Mouse (Mus musculus) heart, adult 11 months (tissue): ENCODE results near the gene Ilf3.

Source experiments
- DNase-seq: peaks from one replicate; pipeline ENCODE4 v3.0.0; 2022

Gene Ilf3

DNA sequence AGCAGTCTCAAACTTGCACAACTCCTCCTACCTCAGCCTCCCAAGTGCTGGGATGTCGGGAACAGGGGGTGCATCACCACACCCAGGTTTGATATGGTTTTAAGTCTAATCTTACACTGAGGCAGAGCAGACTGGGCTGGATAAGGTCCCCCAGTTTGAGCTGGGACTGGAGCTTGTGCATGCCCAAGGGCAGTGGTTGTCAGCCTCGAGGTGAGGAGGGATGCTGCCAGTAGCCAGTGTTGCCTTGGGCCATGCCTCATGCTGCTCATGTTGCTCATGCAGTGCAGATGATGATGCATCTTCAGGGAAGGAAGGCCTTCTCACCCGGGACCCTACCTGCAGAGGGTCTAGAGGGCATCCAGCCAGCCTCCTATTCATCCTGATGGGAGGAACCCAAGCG is 37.9 kb downstream of the Ilf3 start:
- DNase-seq: no peak

DNA sequence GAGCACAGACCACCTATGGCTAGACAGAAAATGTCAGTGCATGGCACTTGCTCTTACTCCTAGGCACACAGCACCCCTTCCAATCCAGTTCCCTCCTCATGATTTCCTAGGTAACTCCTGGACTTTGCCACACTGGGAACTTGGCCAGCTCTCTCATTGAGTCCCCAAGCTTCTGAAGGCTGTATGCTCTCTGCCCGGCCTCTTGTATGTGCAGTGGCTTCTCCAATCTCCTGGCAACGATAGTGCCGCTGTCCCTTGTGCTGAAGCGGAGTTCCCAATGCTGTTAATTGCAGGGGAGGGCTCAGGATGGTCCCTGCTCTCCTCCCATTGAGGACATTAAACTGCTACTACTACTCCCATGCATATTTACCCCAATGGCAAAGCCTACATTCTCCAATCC is 40.3 kb downstream of the Ilf3 start:
- no peak for DNase-seq

DNA sequence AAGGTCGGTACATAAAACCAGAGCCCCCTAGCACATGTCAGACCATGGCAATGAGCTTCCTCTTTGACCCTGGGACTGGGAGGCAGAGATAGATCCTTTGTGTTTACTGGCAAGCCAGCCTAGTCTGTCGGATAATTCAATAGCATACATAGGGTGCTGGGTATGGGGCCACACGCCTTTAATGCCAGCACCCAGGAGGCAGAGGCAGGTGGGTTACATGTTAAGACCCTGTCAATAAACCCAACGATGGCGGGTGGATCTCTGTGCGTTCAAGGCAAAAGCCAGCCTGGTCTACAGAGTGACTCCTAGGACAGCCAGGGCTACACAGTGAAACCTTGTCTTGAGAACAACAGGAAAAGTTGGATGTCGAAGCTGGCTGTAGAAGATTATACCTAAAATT is 41.0 kb downstream of the Ilf3 start:
- DNase-seq: no peak

DNA sequence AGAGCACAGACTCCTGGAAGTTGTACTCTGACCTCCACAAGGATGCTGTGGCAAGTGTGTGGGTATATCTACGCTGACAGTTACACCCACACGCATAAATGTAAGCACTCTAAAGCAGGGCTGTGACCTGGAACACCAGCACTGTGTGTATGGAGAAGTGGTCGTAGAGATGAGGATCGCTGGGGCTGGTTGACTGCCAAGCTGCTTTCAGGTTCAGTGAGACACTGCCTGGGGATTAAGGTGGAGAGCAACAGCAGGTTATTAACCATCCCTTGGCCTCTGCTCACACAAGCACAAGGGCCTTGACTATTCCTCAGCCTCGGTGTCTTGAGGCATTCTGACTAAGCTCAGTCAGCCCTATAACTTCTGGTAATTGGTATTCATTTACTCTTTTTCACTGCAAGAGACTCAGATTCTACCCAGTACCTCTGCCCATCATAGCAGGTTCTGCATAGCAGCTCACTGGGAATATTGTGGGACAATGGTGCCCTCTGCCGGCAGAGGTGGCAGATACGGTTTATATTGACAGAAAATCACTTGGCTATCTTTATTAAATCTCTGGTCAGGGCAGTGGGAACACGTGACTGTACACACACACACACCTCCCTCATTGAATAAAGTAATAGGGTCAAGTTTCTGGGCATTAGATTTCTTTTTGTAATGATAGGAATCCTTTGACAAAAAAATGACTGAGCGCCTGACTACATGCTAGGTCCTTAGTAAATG is 42.1 kb downstream of the Ilf3 start:
- peak; percentile 95 for DNase-seq

DNA sequence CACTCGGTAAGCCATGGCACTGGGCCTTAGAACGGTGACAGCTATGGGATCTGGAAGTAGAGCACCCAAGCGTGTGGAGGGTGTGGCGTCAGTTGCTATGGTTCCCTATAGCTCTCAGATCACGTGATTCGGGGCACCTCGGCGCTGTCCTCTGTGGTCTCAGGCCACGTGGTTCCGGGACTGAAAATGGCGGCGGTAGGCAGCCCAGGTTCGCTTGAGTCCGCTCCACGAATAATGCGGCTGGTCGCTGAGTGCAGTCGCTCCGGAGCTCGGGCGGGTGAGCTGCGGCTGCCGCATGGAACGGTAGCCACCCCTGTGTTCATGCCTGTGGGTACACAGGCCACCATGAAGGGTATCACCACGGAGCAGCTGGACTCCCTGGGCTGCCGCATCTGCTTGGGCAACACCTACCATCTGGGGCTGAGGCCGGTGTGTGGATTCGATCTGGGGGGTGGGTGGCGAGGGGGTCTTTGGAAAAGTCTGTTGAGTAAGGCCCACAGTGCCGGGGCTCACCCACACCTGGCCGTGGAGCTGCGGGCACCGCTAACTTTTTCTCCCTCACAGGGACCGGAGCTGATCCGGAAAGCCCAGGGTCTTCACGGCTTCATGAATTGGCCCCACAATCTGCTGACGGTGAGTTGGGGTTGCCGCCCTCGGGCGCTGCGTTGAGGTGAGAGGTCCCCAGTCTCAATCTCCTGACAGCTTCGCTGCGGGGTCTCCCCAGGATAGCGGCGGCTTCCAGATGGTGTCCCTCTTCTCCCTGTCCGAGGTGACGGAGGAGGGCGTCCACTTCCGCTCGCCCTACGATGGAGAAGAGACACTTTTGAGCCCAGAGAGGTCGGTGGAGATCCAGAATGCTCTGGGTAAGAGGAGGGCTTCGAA is 44.2 kb downstream of the Ilf3 start, which contains the start of gene Qtrt1:
Gene Qtrt1 (plus strand): TSS at position 169 of the 882 bp plus-strand sequence.
- peak; percentile 99 for DNase-seq

DNA sequence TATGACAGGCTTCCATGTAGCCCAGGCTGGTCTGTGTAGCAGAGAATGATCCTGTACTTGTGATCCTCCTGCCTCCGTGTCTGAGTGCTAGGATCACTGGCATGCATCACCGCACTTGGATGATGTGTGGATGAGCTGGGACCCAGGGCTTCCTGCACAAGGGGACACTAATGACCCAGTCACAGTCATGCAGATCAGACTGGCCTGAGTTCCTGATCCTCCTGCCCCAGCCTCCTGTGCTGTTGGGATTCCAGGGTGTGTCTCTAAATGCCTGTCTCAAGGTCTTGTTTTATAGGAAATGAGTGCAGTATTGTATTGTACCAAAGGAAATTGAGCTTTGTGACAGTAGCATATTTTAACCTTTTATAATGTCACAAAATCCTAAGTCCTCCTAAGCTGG is 50.2 kb downstream of the Ilf3 start:
- no peak for DNase-seq

DNA sequence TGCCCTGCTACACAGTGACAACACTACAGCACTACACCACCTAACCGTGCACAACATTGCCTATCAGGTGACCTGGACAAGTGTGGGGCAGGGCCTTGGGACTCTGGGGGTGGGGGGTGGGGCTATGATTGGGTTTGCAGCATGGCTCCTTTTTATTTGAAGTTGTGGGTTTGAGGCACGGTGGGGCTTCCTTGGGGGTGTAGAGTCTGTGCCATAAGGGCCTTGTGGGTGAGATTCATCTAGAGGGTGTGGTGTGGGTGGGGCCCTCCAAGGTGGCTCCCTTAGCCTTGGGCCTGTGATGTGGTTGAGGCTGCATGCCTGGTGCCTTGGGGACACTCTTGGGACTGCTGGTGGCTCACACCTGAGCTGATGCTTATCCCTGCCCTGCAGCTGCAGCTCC is 52.0 kb downstream of the Ilf3 start:
- DNase-seq: no peak

DNA sequence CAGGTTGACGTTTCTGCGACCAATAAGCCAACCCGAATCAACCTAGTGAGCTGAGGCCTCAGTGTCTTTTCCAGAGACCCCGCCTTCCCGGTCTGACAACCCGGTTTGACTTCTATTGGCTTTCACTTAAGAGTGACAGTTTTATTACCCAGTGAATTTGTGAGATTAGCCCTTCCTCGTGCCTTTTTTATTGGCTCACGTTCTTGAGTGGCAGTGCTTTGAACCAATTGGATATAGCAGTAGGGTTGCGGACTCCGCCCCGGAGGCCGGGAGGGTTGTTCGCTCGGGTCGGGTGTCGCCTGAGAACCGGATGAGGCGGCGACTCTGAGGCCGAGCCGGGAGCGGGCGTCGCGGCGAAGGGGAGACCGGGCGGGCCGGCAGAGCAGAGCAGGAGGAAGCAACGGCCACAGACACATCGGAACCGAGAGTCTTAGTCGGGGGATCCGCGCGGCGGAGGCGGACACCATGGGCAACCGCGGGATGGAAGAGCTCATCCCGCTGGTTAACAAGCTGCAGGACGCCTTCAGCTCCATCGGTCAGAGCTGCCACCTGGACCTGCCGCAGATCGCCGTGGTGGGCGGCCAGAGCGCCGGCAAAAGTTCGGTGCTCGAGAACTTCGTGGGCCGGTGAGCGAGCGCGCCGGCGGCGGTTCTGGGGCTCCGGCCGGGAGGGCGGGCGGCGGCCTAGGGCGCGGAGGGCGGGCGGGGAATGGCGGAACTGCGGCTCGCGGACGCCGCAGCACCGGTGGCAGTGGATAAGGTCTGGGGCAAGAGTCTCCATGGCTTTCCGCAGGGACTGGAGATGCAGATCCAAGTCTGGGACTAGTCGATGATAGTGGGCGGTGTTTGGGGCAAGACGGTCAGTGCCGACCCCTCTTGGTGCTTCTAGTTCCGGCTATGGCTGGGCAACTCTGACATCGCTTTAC is 57.2 kb downstream of the Ilf3 start, which contains the start of gene Dnm2:
Gene Dnm2 (plus strand): TSS at position 278 of the 925 bp plus-strand sequence.
- peak; percentile 100 for DNase-seq

DNA sequence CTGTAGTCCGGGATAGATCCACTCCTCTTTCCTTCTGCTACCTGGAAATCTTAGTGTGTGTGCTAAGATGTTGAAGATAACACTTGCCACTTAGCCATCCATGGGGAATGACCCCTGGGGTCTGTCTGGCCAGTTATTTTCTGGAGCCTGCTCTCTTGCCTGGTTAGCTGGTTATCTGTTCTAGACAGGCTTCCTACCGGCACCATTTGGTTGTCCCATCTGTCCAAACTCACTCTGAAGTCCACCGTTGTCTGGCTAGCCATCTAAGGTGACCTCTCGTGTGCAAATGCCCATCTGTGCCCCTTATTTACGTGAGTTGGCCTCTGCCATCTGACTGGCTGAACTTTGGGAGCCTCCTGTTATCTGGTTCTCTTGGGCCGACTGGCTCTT is 57.9 kb downstream of the Ilf3 start:
- DNase-seq: no peak

DNA sequence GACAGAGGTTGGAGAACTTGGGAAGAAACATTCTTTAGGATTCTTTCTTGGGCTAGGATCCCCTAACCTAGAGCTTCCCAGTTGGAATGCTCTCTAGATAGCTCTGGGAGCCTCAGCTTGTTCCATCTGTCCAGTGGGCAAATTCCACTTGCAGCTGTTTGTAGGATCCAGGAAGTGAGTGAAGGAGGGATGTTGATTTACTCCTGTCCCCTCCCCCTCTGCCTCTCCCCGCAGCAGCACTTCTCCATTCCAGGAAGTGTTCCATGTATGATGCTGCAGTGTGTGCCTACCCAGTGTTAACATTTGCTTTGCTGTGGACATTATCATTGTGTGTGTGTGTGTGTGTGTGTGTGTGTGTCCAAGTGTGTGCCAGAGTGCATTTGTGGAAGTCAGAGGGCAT is 58.3 kb downstream of the Ilf3 start:
- peak; percentile 94 for DNase-seq

DNA sequence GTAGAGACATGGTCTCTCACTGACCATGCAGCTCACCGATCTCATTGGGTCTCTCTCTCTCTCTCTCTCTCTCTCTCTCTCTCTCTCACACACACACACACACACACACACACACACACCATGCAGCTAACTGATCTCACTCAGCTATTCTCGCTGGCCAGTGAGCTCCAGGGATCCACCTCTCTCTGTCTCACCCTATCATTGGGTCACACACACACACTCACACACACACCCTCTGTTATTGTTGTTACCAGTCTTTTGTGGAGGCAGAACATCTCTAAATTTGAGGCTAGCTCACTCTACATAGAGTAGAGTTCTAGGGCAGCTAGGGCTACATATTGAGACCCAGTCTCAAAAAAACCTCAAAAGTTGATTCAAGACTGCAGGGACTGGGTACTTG is 58.9 kb downstream of the Ilf3 start:
- DNase-seq: peak; percentile 91

DNA sequence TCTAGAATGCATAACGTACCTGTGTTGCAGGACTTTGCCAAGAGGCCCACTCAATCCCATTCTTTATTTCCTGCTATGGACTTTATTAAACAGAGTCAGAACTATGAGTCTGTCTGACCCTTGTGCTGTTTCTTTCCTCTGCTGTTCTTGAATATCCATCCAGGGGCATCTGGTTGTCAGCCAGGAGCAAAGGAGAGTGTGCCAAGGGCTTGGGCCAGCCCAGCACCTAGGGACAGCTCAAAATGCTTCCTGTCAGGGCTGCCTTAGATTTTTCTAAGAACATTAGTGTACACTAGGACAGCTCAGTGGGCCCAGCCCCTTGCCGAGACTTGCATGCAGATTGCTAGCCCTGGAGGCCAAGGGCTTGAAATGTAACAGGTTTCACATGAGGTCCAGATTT is 60.1 kb downstream of the Ilf3 start:
- peak; percentile 87 for DNase-seq

DNA sequence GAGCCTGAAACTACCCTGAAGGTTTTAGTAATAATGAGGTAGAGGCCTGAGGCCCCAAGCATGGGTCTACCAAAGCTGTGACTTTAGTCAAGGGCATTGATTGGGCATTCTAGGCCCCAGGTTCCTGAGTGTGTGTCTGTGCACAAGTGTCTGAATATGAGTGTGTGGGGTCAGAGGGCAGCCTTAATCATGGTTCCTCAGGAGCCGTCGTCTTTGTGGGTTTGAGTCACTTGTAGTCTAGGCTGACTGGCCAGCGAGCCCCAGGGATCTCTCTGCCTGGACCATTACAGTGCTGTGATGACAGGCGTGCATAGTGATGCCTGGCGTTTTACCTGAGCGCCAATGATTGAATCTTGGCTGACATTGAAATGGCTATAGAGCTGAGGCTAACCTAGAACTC is 60.5 kb downstream of the Ilf3 start:
- DNase-seq: peak; percentile 90

DNA sequence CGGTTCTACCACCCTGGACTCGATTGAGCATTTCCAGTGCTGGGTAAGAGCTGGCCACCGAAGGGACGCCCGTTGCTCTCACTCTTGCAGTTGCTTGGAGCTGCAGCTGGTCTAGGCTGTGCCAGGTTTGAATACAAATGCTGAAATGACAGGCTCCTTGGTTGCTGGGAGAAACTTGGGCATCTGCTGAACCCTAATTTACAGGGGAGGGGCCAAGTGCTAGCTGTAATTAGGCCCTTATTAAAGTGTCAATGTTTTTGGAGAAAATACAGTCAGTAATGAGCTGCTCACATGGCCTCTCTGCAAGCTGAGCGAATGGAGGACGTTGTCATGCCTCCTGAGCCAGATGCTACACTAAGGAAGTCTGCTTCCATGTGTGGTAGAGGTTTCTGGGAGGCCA is 63.1 kb downstream of the Ilf3 start:
- DNase-seq: no peak

DNA sequence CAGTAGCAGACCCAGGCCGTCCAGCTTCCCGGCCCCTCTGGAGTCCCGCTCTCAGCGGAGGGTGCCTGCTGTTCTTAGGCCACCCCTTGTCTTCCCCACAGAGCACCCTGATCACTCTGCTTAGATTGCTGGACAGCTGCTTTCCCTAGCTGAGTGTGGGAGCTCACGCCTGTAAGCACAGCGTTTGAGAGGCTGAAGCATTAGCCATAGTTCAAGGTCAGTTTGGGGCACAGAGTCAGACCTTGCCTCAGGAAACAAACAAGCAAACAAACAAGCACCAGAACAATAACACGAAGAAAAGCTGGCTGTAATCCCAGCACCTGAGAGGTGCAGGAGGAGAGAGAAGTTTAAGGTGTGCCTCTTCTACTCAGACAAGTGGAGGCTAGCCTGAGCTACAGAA is 64.4 kb downstream of the Ilf3 start:
- DNase-seq: no peak

DNA sequence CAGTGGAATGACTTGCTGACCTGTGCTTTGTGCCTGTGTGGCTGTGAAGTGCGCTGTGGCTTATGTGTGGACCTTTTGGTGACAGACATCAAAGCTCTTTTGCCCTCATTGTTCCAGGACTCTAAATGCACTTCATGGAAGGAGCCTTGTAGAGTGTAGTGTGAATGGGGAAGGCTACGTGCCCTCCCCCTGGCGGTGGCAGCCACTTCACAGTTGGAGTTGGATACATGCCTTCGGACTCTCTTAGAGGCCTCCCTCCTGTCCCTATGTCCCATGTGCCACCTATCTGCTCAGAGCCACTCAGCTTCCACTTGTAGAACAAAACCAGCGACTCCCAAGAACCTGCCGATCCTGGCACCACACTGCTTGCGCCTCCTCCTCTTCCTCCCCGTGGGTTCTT is 66.1 kb downstream of the Ilf3 start:
- DNase-seq: no peak

DNA sequence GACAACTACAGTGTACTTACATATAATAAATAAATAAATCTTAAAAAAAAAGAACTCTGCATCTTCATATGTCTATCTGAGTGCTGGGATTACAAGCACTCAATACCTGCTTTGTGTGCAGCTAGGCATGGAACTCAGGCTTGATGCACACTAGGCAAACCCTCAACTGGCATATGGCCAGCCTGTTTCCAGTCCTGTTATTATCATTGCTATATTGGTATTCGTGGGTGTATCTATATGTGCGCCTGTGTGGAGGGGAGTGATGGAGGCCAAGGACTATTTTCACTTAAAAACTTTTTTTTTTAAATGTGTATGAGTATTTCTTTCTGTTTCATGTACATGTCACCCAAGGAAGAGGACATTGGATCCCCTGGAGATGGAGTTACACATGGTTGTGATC is 66.7 kb downstream of the Ilf3 start:
- no peak for DNase-seq

DNA sequence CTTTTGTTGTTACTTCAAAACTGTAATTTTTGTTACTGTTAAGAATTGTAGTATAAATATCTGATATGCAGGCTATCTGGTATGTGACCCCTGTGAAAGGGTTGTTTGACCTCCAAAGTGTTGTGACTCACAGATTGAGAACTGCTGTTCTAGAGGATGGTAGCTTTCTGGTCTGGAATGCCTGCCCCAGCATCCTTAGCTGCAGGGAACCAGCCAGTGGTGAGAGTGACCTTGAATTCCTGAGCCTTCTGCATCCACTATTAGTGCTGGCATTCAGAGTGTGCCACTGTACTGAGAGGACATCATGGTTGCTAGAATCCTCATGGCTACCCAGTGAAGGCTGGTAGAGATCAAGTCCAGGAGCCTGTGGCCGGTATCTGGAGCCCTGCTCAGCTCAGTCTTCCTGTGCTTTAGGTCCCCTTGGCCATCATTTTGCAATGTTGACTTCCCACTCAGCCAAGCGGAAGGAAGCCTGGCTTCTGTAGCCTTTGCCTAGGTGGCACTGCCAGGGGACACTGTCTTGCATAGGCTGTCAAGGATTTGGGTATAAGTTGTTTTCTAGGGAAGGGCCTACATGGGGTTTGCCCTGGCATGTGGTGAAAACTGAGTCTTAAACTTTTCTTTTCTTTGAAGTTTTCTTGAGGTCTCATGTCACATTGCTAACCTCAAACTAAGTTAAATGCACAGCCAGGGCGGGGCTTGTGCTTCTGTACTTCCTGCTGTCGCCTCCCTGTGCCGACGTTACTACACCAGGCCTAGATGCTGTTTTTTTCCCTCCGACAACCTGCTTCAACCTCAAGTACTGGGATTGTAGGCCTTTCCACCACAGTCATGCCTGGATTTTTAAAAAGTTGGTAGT is 68.3 kb downstream of the Ilf3 start:
- DNase-seq: no peak

DNA sequence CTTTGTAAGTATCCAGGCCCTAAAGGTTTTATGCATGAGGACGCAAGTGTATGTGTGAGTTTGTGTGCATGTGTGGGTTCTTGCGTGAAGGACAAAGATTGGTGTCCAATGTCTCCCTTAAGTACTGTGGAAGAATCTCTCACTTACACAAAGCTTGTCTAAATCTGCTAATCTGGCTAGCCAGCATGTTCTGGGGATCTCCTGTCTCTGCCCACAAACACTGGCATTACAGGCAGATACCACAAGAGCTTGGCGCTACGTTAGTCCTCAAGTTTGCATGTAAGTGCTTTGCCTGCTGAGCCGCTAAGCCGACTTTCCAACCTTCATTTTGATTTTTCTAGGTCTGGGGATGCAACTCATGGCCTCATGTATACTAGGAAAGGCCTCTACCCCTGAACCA is 69.9 kb downstream of the Ilf3 start:
- DNase-seq: no peak

DNA sequence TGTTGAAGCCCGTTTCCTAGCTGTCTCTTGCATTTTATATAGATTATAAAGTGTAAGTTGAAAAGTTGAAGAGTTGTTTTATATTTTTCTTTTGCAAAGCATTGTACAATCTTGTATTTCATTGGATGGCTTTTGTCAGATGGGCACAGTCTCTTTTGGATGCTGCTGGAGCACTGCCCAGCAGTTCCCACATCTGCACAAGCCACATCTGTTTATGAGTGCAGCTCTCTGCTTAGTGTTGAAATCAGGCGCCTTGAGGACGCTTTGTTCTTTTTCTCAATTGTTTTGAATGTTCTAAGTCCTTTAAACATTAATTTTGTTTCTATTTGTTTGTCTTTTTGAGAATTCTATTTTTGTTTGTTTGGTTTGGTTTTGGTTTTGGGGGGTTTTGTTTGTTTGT is 70.5 kb downstream of the Ilf3 start:
- DNase-seq: peak; percentile 98

DNA sequence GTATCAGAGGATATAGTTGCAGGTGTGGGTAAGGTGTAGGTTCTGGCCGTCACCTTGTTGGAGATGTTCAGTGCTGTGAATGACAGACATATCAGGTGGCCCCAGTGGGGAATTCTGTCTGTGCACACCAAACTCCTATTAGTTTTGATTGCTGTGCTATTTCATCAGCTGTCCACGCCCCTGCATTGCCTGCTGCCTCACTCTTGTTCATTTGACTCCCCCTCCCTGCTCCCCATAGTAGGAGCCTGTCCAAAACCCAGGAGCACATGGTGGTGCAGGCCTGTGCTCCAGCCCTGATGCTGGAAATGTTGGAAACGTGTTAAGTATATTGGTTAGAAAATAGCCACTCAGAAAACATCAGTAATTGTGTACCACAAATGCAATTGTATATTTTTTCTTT is 71.8 kb downstream of the Ilf3 start:
- DNase-seq: peak; percentile 94

DNA sequence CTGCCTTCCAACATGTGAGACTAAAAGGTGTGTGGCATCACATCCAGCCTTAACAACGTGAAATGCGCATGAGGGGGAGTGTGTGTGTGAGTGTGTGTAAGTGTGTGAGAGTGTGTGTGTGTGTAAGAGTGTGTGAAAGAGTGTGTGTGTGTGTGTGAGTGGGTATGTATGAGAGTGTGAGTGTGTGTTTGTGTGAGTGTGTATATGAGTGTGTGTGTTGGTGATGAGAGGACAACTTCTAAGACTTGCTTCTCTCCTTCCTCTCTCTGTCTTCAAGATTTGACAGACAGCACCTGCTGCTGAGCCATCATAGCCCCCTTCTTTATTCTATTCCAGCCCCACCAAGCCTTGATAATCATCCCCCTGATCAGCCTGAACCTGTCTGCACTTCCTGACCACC is 72.2 kb downstream of the Ilf3 start:
- DNase-seq: no peak
